Mouse (Mus musculus): ENCODE measurements around the gene Arfgap1. TPM values are rescaled to one million over a fixed set of nuclear protein-coding genes. Genes with fewer than 3 reads are reported as not detected.

The Arfgap1 gene
- polyA plus RNA-seq, 1 experiment from 2014 or later: 89.4 TPM

DNA sequence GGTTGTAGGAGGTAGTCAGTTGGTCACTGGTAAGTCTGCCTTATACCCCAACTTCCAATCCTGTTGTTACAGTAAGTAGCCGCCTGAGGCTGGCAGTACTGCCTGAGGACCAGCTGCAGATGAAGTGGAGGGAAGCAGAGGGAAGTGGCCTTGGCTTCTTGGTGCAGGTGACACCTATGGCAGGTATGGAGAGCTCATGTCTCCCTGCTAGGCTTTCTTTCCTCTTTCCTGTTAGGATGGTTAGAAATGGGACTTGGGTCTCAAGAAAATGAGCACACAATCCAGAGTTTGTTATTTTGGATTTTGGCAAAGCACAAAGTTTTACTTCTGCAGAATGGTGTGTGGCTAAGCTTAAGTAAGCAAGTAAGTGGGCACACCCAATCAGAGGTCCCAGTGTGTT is 21.9 kb downstream of the Arfgap1 start:
- Histone ChIP-seq H3K4me3 (no peak overlapping the region), H3K4me1 (replicated peaks) (peaks cover 31% of the 10 kb centered on the region), H3K36me3 (peaks cover 6% of the 10 kb centered on the region), H3K27ac (no peak overlapping the region), H3K27me3 (ENCODE audit: insufficient read depth, poor library complexity, severe bottlenecking) (no peaks in the 10 kb centered on the region), H3K9me3 (no peaks in the 10 kb centered on the region)
- 79% methylated on average over 1 of the region's 1 CpGs for WGBS
- DNase-seq (ENCODE audit: low spot score): no peak

DNA sequence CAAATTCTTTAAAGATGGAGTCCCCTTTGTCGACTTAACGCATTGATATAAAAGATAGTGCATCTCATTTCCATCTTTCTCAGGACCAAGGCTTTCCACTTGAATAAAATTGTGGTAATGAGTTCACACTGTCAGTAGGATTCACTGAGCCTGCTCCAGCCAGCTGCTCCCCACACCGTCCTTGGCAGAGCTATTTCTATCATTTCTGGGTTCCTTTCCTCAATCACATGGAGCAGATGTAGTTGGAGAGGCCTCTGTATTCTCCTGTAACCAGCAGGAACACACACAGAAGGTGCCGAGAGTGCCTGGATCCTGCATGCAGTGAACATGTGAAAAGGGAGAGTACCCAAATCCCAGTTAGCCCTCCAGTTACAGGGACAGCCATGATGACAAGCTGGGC is 23.3 kb downstream of the Arfgap1 start:
- DNase-seq (ENCODE audit: low spot score): no peak
- Histone ChIP-seq H3K9me3 (no peaks in the 10 kb centered on the region), H3K36me3 (no peaks in the 10 kb centered on the region), H3K27ac (no peak overlapping the region), H3K27me3 (ENCODE audit: insufficient read depth, poor library complexity, severe bottlenecking) (no peaks in the 10 kb centered on the region), H3K4me3 (no peak overlapping the region), H3K4me1 (replicated peaks) (peaks cover 31% of the 10 kb centered on the region)
- WGBS: 77% methylated on average over 4 of the region's 4 CpGs

DNA sequence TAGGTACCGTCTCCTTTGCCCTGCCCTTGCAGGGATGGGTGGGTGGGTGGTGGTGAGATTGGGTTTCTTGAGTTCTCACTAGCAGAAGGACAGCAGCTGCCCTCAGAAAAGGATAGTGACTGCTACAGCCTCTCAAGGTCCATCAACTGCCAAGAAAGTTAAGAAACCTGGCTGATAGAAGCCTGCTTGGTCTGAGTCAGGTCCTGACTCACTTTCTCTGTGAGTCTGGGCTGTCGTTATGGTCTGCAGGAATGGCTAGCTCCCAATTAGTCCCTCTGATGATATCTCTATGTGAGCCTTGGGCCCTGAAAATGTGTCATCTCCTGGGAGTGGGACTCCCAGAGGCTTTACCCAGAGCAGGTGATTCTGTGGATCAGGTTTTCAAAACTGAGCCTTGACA is 27.3 kb downstream of the Arfgap1 start:
- H3K4me1 ChIP-seq (replicated peaks): peaks cover 6% of the 10 kb centered on the region; the same call in 1 of the 2 replicates
- H3K4me3 ChIP-seq: no peak overlapping the region
- H3K36me3 ChIP-seq: no peaks in the 10 kb centered on the region
- no peaks in the 10 kb centered on the region for H3K9me3 ChIP-seq
- no peak for DNase-seq (ENCODE audit: low spot score)
- H3K27me3 ChIP-seq (ENCODE audit: insufficient read depth, poor library complexity, severe bottlenecking): no peaks in the 10 kb centered on the region
- 77% methylated on average over 2 of the region's 2 CpGs for WGBS
- H3K27ac ChIP-seq: no peak overlapping the region

DNA sequence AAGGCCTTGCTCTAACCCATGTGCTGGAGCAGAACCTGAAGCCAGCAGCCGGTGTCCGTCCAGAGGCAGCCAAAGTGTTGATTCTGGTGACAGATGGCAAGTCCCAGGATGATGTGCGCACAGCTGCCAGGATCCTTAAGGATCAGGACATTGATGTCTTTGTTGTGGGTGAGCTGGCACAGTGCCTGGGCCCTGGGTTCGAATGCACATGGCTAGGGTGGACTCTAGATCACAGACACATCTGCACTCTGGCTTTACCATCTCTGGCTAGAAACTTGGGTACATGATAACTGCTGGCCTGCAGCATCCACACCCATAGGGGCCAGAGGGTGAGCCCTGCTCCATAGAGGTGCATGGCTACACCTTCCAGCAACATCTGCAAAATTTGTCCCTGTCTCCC is 28.4 kb downstream of the Arfgap1 start:
- H3K36me3 ChIP-seq: no peaks in the 10 kb centered on the region
- no peaks in the 10 kb centered on the region for H3K27me3 ChIP-seq (ENCODE audit: insufficient read depth, poor library complexity, severe bottlenecking)
- DNase-seq (ENCODE audit: low spot score): no peak
- H3K4me1 ChIP-seq (replicated peaks): peaks cover 6% of the 10 kb centered on the region; the same call in 1 of the 2 replicates
- WGBS: 89% methylated on average over 4 of the region's 4 CpGs
- H3K27ac ChIP-seq: no peak overlapping the region
- no peak overlapping the region for H3K4me3 ChIP-seq
- no peaks in the 10 kb centered on the region for H3K9me3 ChIP-seq

DNA sequence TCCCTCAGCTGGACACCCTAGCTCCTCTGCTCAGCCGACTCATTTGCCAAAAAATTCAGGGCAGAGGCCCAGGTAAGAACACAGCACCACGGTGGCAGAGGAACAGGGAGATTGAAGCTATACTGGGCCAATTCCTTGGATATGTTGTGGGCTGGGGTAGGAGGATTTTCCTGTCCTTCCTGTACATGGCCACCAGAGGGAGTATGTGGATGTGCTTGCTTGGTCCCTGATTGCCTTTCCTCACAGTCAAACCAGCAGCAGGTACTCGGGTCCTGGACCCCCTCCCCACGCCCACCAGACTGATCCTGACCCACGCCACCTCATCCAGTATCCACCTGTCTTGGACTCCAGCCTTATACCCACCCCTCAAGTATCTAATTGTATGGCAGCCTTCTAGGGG is 29.4 kb downstream of the Arfgap1 start:
- peaks cover 6% of the 10 kb centered on the region; the same call in 1 of the 2 replicates for H3K4me1 ChIP-seq (replicated peaks)
- no peak overlapping the region for H3K27ac ChIP-seq
- H3K27me3 ChIP-seq (ENCODE audit: insufficient read depth, poor library complexity, severe bottlenecking): no peaks in the 10 kb centered on the region
- DNase-seq (ENCODE audit: low spot score): peak; percentile 57
- no peak overlapping the region for H3K4me3 ChIP-seq
- WGBS: 19% methylated on average over 5 of the region's 5 CpGs
- H3K9me3 ChIP-seq: no peaks in the 10 kb centered on the region
- no peaks in the 10 kb centered on the region for H3K36me3 ChIP-seq

DNA sequence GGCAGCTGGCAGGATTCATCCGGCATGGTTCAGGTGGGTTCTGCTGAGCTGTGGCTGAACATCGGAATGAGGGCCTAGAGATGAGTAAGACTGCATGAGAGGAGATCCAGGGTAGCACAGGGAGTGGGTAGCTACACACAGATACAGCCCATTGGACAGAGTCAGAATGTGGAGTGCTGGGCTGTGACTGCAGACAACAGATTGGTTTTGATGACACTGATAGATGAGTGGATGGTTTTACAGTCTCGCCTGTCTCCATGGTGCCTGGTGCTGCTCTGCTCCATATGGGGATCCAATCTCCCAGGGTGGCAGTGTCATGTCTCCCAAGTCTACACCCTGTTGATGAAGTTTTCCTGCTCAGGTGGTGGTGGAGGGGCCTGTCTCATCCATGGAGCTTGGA is 29.9 kb downstream of the Arfgap1 start:
- Histone ChIP-seq H3K9me3 (no peaks in the 10 kb centered on the region), H3K27ac (no peak overlapping the region), H3K4me1 (replicated peaks) (peaks cover 6% of the 10 kb centered on the region; the same call in 1 of the 2 replicates), H3K36me3 (no peaks in the 10 kb centered on the region), H3K27me3 (ENCODE audit: insufficient read depth, poor library complexity, severe bottlenecking) (no peaks in the 10 kb centered on the region), H3K4me3 (no peak overlapping the region)
- WGBS: 79% methylated on average over 3 of the region's 3 CpGs
- DNase-seq (ENCODE audit: low spot score): no peak

DNA sequence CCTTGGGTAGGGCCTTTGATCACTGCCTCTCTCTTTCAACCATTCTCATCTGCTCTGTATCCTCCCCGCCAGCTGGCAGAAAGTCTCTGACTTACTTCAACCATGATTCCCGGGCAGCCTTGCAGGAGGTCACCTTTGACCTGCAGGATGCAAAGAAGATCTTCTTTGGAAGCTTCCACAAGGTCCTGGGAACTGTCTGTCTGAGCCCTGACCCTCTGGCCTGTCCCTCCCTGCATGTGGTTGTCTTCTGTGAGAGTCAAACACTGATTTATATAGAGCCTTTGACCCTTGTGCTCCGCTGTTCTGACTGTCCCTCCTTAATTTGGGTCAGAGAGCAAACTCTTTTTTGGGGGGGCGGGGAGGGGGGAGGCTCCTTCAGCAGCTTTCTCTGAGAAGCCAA is 40.0 kb downstream of the Arfgap1 start:
- Histone ChIP-seq H3K36me3 (no peaks in the 10 kb centered on the region), H3K27me3 (ENCODE audit: insufficient read depth, poor library complexity, severe bottlenecking) (peaks cover 4% of the 10 kb centered on the region), H3K27ac (peak overlapping the region; percentile 51), H3K9me3 (no peaks in the 10 kb centered on the region), H3K4me1 (replicated peaks) (peaks cover 41% of the 10 kb centered on the region), H3K4me3 (no peak overlapping the region)
- WGBS: 22% methylated on average over 4 of the region's 4 CpGs
- DNase-seq (ENCODE audit: low spot score): peak; percentile 47

DNA sequence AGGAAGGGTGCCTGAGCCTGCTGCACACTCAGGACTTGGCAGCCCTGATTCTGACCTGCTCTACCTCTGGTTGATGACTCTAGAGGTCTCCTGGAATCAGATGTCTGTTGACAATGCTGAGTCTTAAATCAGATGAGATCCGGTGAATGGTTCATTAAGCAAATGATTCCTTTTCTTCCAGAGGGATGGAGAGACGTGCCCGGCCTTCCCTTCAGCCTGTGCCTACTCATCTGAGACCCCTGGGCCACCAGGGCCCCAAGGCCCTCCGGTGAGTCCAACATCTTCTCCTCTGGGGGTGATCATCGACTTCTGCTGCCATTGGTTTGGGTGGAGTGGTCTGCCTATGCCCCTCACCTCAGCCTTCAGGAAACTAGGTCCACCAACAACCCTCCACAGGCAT is 41.3 kb downstream of the Arfgap1 start:
- H3K4me3 ChIP-seq: no peak overlapping the region
- WGBS: 64% methylated on average over 5 of the region's 5 CpGs
- H3K27ac ChIP-seq: no peak overlapping the region
- DNase-seq (ENCODE audit: low spot score): no peak
- H3K27me3 ChIP-seq (ENCODE audit: insufficient read depth, poor library complexity, severe bottlenecking): peaks cover 4% of the 10 kb centered on the region
- no peaks in the 10 kb centered on the region for H3K36me3 ChIP-seq
- H3K4me1 ChIP-seq (replicated peaks): peaks cover 48% of the 10 kb centered on the region
- H3K9me3 ChIP-seq: no peaks in the 10 kb centered on the region

DNA sequence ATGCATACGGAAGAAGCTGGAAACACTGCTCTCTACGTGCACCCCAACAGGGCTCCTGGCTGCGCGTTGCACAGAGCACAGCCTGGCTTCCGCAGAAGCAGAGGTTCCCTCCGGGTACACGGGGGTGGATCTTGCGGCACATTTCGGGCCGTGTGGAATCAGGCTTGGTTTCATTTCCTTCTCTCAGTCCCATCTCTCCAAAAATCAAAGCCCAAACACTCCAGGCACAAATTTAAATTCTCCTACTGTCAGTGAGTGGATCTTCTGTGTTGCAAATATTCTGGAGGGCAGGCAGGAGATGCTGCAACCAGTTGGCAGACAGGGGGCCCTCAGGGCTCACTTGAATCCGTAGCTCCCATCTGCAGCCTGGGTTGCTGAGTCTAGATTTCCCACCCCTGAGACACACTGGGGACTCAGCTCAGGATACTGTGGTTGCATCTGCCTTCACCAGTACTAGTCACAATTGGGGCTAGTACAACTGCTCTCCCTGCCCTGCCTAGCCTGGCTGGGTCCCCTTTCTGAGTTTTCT is 64.4 kb downstream of the Arfgap1 start:
- no peak overlapping the region for H3K4me3 ChIP-seq
- 86% methylated on average over 11 of the region's 11 CpGs for WGBS
- peaks cover 29% of the 10 kb centered on the region for H3K4me1 ChIP-seq (replicated peaks)
- no peak for DNase-seq (ENCODE audit: low spot score)
- no peak overlapping the region for H3K27ac ChIP-seq
- peaks cover 9% of the 10 kb centered on the region for H3K27me3 ChIP-seq (ENCODE audit: insufficient read depth, poor library complexity, severe bottlenecking)
- H3K36me3 ChIP-seq: peaks cover 100% of the 10 kb centered on the region
- no peaks in the 10 kb centered on the region for H3K9me3 ChIP-seq

Other genes with a start within 250 kb of the Arfgap1 start
- gene Slc17a9, start 242.0 kb upstream of the Arfgap1 start, polyA plus RNA-seq (2016; fragmentation: Nextera tagmentation; extraction: Ambion mirVana): 0.25 and 0.54 TPM in 2 replicates
- 5.0 and 6.1 TPM in 2 replicates for gene Bhlhe23, start 190.3 kb upstream of the Arfgap1 start, polyA plus RNA-seq (2016; fragmentation: Nextera tagmentation; extraction: Ambion mirVana)
- 62.0 and 67.1 TPM in 2 replicates for gene Ythdf1, start 46.3 kb upstream of the Arfgap1 start, polyA plus RNA-seq (2016; fragmentation: Nextera tagmentation; extraction: Ambion mirVana)
- gene Birc7, start 38.2 kb upstream of the Arfgap1 start, polyA plus RNA-seq (2016; fragmentation: Nextera tagmentation; extraction: Ambion mirVana): 0.52 and 1.3 TPM in 2 replicates
- gene Nkain4, start 12.5 kb upstream of the Arfgap1 start, polyA plus RNA-seq (2016; fragmentation: Nextera tagmentation; extraction: Ambion mirVana): 79.3 and 108 TPM in 2 replicates
- 0.35 and 0.56 TPM in 2 replicates for gene Col20a1, start 19.3 kb downstream of the Arfgap1 start, polyA plus RNA-seq (2016; fragmentation: Nextera tagmentation; extraction: Ambion mirVana)
- 23.7 and 44.1 TPM in 2 replicates for gene Chrna4, start 76.3 kb downstream of the Arfgap1 start, polyA plus RNA-seq (2016; fragmentation: Nextera tagmentation; extraction: Ambion mirVana)
- gene Kcnq2, start 168.1 kb downstream of the Arfgap1 start, polyA plus RNA-seq (2016; fragmentation: Nextera tagmentation; extraction: Ambion mirVana): 5.4 and 15.5 TPM in 2 replicates
- 0.47 TPM in 1 of 2 replicates, not detected in the other for gene Eef1a2, start 189.8 kb downstream of the Arfgap1 start, polyA plus RNA-seq (2016; fragmentation: Nextera tagmentation; extraction: Ambion mirVana)
- 324 and 415 TPM in 2 replicates for gene Ppdpf, start 220.0 kb downstream of the Arfgap1 start, polyA plus RNA-seq (2016; fragmentation: Nextera tagmentation; extraction: Ambion mirVana)
- gene Ptk6, start 235.6 kb downstream of the Arfgap1 start, polyA plus RNA-seq (2016; fragmentation: Nextera tagmentation; extraction: Ambion mirVana): not detected in 2 replicates
- 0.07 TPM in 1 of 2 replicates, not detected in the other for gene Srms, start 246.0 kb downstream of the Arfgap1 start, polyA plus RNA-seq (2016; fragmentation: Nextera tagmentation; extraction: Ambion mirVana)

Measured in hindbrain, embryonic 10.5 days (tissue).